Mouse (Mus musculus) CH12.LX (cell line): Measurements from ENCODE around the gene Fbxo47. TPM values are rescaled to one million over a fixed set of nuclear protein-coding genes. Genes with fewer than 3 reads are reported as not detected.

Experiments
- DNase-seq: peaks from one replicate; pipeline ENCODE4 v3.0.0-alpha.2; 2013; ENCODE audit errors: extremely low read depth
- H3K27ac ChIP-seq: 2 replicates; pipeline ENCODE4 v1.5.1; 2012; ENCODE audit warnings: low read depth, mild to moderate bottlenecking, control low read depth, moderate library complexity; ENCODE audit not compliant: insufficient read depth
- H3K27me3 ChIP-seq: replicated peaks from 2 replicates; pipeline ENCODE3; 2012; ENCODE audit warnings: inconsistent platforms
- H3K36me3 ChIP-seq, 2 experiments: replicated peaks in 1 of 2; 2 replicates each; pipeline versions ENCODE3 to v1.6.1; 2012; ENCODE audit warnings: inconsistent platforms in 1 of 2, low read length in 1 of 2, mild to moderate bottlenecking in 1 of 2, mixed read lengths in 1 of 2, moderate library complexity in 1 of 2; ENCODE audit not compliant: control insufficient read depth in 1 of 2, insufficient read depth in 1 of 2
- H3K4me1 ChIP-seq, 2 experiments: 2 replicates each; pipeline ENCODE4 v1.6.1; 2012; ENCODE audit warnings: inconsistent platforms in 1 of 2, moderate library complexity in 1 of 2; ENCODE audit not compliant: insufficient read depth in 2 of 2, control insufficient read depth in 1 of 2
- H3K4me2 ChIP-seq: 2 replicates; pipeline ENCODE4 v1.6.1; 2012; ENCODE audit warnings: low read depth, mild to moderate bottlenecking, control low read depth; ENCODE audit not compliant: poor library complexity, insufficient read depth, severe bottlenecking
- H3K4me3 ChIP-seq, 3 experiments: fragments of 150-350 bp in 1 of 3; sonication (generic) in 1 of 3; replicated peaks in 1 of 3; 2 replicates each; pipeline versions ENCODE3 to v1.5.1; 2011 to 2012; ENCODE audit warnings: low read depth in 2 of 3, low read length in 2 of 3, mild to moderate bottlenecking in 2 of 3, moderate library complexity in 2 of 3, control low read depth in 1 of 3, improper control_type of control experiment in 1 of 3, inconsistent platforms in 1 of 3, mixed read lengths in 1 of 3; ENCODE audit not compliant: poor library complexity in 1 of 3
- H3K79me2 ChIP-seq: replicated peaks from 2 replicates; pipeline ENCODE4 v1.6.1; 2012; ENCODE audit warnings: mild to moderate bottlenecking, moderate library complexity; ENCODE audit not compliant: control insufficient read depth, poor library complexity, insufficient read depth, severe bottlenecking; ENCODE audit errors: extremely low read depth
- H3K9ac ChIP-seq: 2 replicates; pipeline ENCODE4 v1.6.1; 2012; ENCODE audit warnings: low read depth, mild to moderate bottlenecking, control low read depth, moderate library complexity; ENCODE audit not compliant: insufficient read depth
- H3K9me3 ChIP-seq: replicated peaks from 2 replicates; pipeline ENCODE3; 2012; ENCODE audit warnings: low read length, inconsistent platforms, mixed read lengths
- BHLHE40 ChIP-seq: IDR thresholded peaks from 2 replicates; pipeline ENCODE4 v1.6.1; 2011; ENCODE audit warnings: mild to moderate bottlenecking, low read depth, low read length, improper control_type of control experiment
- CHD1 ChIP-seq: IDR thresholded peaks from 2 replicates; pipeline ENCODE4 v1.6.1; 2012; ENCODE audit warnings: low read depth, low read length, improper control_type of control experiment, inconsistent platforms
- CHD2 ChIP-seq: IDR thresholded peaks from 2 replicates; pipeline ENCODE4 v1.6.1; 2011; ENCODE audit warnings: low read length, improper control_type of control experiment
- CTCF ChIP-seq, 2 experiments: IDR thresholded peaks in 1 of 2; conservative IDR thresholded peaks in 1 of 2; 2 replicates each; pipeline ENCODE4 v1.5.1; 2011 to 2012; ENCODE audit warnings: low read depth in 2 of 2, low read length in 2 of 2, improper control_type of control experiment in 1 of 2, inconsistent platforms in 1 of 2, mild to moderate bottlenecking in 1 of 2, moderate library complexity in 1 of 2
- E2F4 ChIP-seq: IDR thresholded peaks from 2 replicates; pipeline ENCODE4 v1.6.1; 2011; ENCODE audit warnings: low read depth, low read length, improper control_type of control experiment; ENCODE audit not compliant: insufficient replicate concordance
- ELF1 ChIP-seq: IDR thresholded peaks from 2 replicates; pipeline ENCODE4 v1.6.1; 2014; ENCODE audit warnings: low read depth, mild to moderate bottlenecking, inconsistent platforms, low read length, improper control_type of control experiment
- ETS1 ChIP-seq: conservative IDR thresholded peaks from 2 replicates; pipeline ENCODE4 v1.6.1; 2012; ENCODE audit warnings: low read depth, mild to moderate bottlenecking, inconsistent platforms, low read length, improper control_type of control experiment, moderate library complexity
- HCFC1 ChIP-seq: IDR thresholded peaks from 2 replicates; pipeline ENCODE4 v1.6.1; 2012; ENCODE audit warnings: low read depth, mild to moderate bottlenecking, inconsistent platforms, low read length, improper control_type of control experiment
- IRF4 ChIP-seq: IDR thresholded peaks from 2 replicates; pipeline ENCODE4 v1.6.1; 2014; ENCODE audit warnings: low read depth, mild to moderate bottlenecking, inconsistent platforms, low read length, improper control_type of control experiment
- JUN ChIP-seq: IDR thresholded peaks from 2 replicates; pipeline ENCODE4 v1.6.1; 2011; ENCODE audit warnings: low read depth, mild to moderate bottlenecking, low read length, improper control_type of control experiment, moderate library complexity; ENCODE audit not compliant: insufficient read depth
- JUND ChIP-seq: conservative IDR thresholded peaks from 2 replicates; pipeline ENCODE4 v1.6.1; 2011; ENCODE audit warnings: low read depth, low read length, improper control_type of control experiment
- KAT2A ChIP-seq: IDR thresholded peaks from 2 replicates; pipeline ENCODE4 v1.6.1; 2012; ENCODE audit warnings: low read length, improper control_type of control experiment, inconsistent platforms; ENCODE audit not compliant: insufficient replicate concordance
- MAX ChIP-seq: IDR thresholded peaks from 2 replicates; pipeline ENCODE4 v1.6.1; 2011; ENCODE audit warnings: low read length, improper control_type of control experiment
- MAZ ChIP-seq: IDR thresholded peaks from 2 replicates; pipeline ENCODE4 v1.6.1; 2012; ENCODE audit warnings: low read depth, mild to moderate bottlenecking, inconsistent platforms, low read length, improper control_type of control experiment, moderate library complexity
- MEF2A ChIP-seq: IDR thresholded peaks from 2 replicates; pipeline ENCODE4 v1.6.1; 2014; ENCODE audit warnings: low read depth, mild to moderate bottlenecking, inconsistent platforms, low read length, improper control_type of control experiment, borderline replicate concordance
- MYC ChIP-seq: IDR thresholded peaks from 2 replicates; pipeline ENCODE4 v1.6.1; 2011; ENCODE audit warnings: low read depth, mild to moderate bottlenecking, improper control_type of control experiment, low read length
- NELFE ChIP-seq: IDR thresholded peaks from 2 replicates; pipeline ENCODE4 v1.6.1; 2011; ENCODE audit warnings: low read depth, low read length, improper control_type of control experiment
- NRF1 ChIP-seq: IDR thresholded peaks from 2 replicates; pipeline ENCODE4 v1.6.1; 2014; ENCODE audit warnings: low read depth, mild to moderate bottlenecking, inconsistent platforms, low read length, improper control_type of control experiment, moderate library complexity
- PAX5 ChIP-seq: IDR thresholded peaks from 2 replicates; pipeline ENCODE4 v1.6.1; 2012; ENCODE audit warnings: low read length, inconsistent platforms, mixed read lengths
- POLR2AphosphoS2 ChIP-seq: IDR thresholded peaks from 2 replicates; pipeline ENCODE4 v1.6.1; 2011; ENCODE audit warnings: low read depth, low read length, improper control_type of control experiment
- RAD21 ChIP-seq: IDR thresholded peaks from 2 replicates; pipeline ENCODE4 v1.6.1; 2011; ENCODE audit warnings: low read depth, mild to moderate bottlenecking, low read length, improper control_type of control experiment, moderate library complexity
- RCOR1 ChIP-seq: conservative IDR thresholded peaks from 2 replicates; pipeline ENCODE4 v1.6.1; 2012; ENCODE audit warnings: low read depth, mild to moderate bottlenecking, inconsistent platforms, low read length, improper control_type of control experiment
- SIN3A ChIP-seq: IDR thresholded peaks from 2 replicates; pipeline ENCODE4 v1.6.1; 2012; ENCODE audit warnings: low read length, improper control_type of control experiment, inconsistent platforms
- SMC3 ChIP-seq: IDR thresholded peaks from 2 replicates; pipeline ENCODE4 v1.6.1; 2011; ENCODE audit warnings: low read depth, low read length, improper control_type of control experiment
- TCF12 ChIP-seq: IDR thresholded peaks from 2 replicates; pipeline ENCODE4 v1.6.1; 2014; ENCODE audit warnings: low read depth, mild to moderate bottlenecking, inconsistent platforms, low read length, improper control_type of control experiment
- USF1 ChIP-seq: IDR thresholded peaks from 2 replicates; pipeline ENCODE4 v1.6.1; 2014; ENCODE audit warnings: low read depth, mild to moderate bottlenecking, inconsistent platforms, low read length, improper control_type of control experiment
- USF2 ChIP-seq: conservative IDR thresholded peaks from 2 replicates; pipeline ENCODE4 v1.6.1; 2011; ENCODE audit warnings: low read depth, low read length, improper control_type of control experiment
- ZC3H11A ChIP-seq: IDR thresholded peaks from 2 replicates; pipeline ENCODE4 v1.6.1; 2012; ENCODE audit warnings: low read depth, mild to moderate bottlenecking, inconsistent platforms, low read length, improper control_type of control experiment
- ZKSCAN1 ChIP-seq: IDR thresholded peaks from 2 replicates; pipeline ENCODE4 v1.6.1; 2012; ENCODE audit warnings: low read depth, inconsistent platforms, low read length, improper control_type of control experiment, borderline replicate concordance
- ZMIZ1 ChIP-seq: IDR thresholded peaks from 2 replicates; pipeline ENCODE4 v1.6.1; 2012; ENCODE audit warnings: low read depth, mild to moderate bottlenecking, inconsistent platforms, low read length, improper control_type of control experiment
- ZNF384 ChIP-seq: IDR thresholded peaks from 2 replicates; pipeline ENCODE4 v1.6.1; 2012; ENCODE audit warnings: low read depth, low read length, improper control_type of control experiment, inconsistent platforms
- dilution Hi-C: fragments of 300-500 bp; cut with MboI; formaldehyde crosslinking; loops from 2 replicates; pipeline ENCODE4 v1.14.3; 2020; ENCODE audit warnings: low sequenced_read_pairs; ENCODE audit not compliant: extremely low pct_unique_long_range_greater_than_20kb, extremely low pct_ligation_motif_present
- in situ Hi-C: fragments of 300-500 bp; cut with MboI; formaldehyde crosslinking; loops from 3 replicates; pipeline ENCODE4 v1.14.3; 2019; ENCODE audit warnings: low sequenced_read_pairs, low pct_ligation_motif_present, low pct_unique_long_range_greater_than_20kb, mixed read lengths
- polyA plus RNA-seq: library from polyadenylated mRNA; unstranded; fragments of >175 nt; gene quantifications from 2 replicates; pipeline ENCODE4 v1.2.1, GENCODE M21; 2012; ENCODE audit warnings: low read depth; ENCODE audit not compliant: insufficient read length
- total RNA-seq, 2 experiments: library from RNA; depleted of rRNA; stranded (reverse); fragments of 300-350 nt in 1 of 2; fragments of >200 nt in 1 of 2; gene quantifications; 2 replicates each; pipeline ENCODE4 v1.2.3; 2012 to 2014

Gene Fbxo47
- total and polyA plus RNA-seq, 3 experiments: 1.1 to 3.0 (median 2.0) TPM

DNA sequence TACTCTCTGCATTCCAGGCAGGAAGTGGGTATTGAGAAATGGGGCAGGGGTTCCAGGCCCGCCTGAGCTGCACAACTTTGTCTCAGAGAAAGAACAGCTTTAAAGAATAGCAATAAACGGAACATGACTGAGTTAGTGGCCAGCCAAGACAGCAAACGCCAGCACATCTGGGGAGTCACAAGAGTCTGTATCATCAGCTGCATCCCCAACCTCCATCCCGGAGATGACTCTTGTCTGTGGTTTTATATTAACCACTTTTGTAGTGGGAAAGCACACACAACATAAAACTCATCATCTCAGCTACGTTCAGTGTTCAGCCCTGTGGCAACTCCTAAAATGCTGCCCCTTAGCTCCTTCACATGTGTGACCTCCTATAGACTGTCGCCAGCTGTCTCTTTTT lies 17.9 kb upstream of the Fbxo47 start:
- in situ Hi-C loops: loop anchor here (5.0 kb wide), 1 partner anchor 35 kb away; no protein-coding TSS in a partner anchor

DNA sequence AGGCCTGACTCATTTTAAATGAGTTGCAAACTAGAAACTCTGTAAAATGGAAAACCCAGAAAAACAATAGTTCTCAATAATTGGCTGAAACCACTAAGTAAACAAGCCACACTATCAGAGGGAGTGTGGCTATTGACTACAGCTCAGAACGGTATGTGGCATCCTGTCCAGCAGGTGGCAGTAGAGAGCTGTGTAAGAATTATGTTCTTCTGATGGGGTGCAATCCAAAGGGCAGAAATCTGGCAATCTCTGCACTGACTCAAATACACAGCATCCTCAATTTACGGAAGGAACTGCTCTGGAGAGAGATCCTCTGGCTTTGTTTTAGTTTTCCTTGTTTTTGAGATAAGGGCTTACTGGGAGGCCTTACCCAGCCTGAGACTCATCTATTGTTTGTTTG lies 15.9 kb upstream of the Fbxo47 start:
- DNase-seq: peak; percentile 91
- no peaks in the 10 kb centered on the region for H3K79me2 ChIP-seq
- H3K4me1 ChIP-seq: no peaks in the 10 kb centered on the region; a peak in 1 of 4 replicates
- H3K4me2 ChIP-seq: no peak overlapping the region
- dilution Hi-C loops (no loop called here), in situ Hi-C loops (loop anchor here (5.0 kb wide), 2 partner anchors 37 to 87 kb away; partner anchors contain the start of gene Plxdc1)
- H3K4me3 ChIP-seq: no peak overlapping the region
- H3K36me3 ChIP-seq: no peaks in the 10 kb centered on the region
- no peak overlapping the region for H3K27ac ChIP-seq
- TF ChIP-seq ELF1: peak; percentile 34; the same call in 1 of the 2 replicates
- peak; percentile 20; the same call in 1 of the 2 replicates for TF ChIP-seq NELFE
- TF ChIP-seq MAZ: peak; percentile 79
- TF ChIP-seq MEF2A: peak; percentile 28; the same call in 1 of the 2 replicates
- TF ChIP-seq JUND: 0 out of 2 replicates have a peak, but pooled peaks have one; percentile 52
- TF ChIP-seq ZNF384: 0 out of 2 replicates have a peak, but pooled peaks have one; percentile 7
- no peak for TF ChIP-seq KAT2A
- TF ChIP-seq BHLHE40: 0 out of 2 replicates have a peak, but pooled peaks have one; percentile 27
- TF ChIP-seq CHD1: no peak
- TF ChIP-seq SMC3: peak; percentile 99
- TF ChIP-seq SIN3A: peak; percentile 62; the same call in 1 of the 2 replicates
- peak; percentile 62 for TF ChIP-seq NRF1
- TF ChIP-seq ZC3H11A: peak; percentile 97
- no peak for TF ChIP-seq ETS1
- no peak for TF ChIP-seq RCOR1
- TF ChIP-seq ZKSCAN1: no peak
- TF ChIP-seq IRF4: peak; percentile 57; the same call in 1 of the 2 replicates
- TF ChIP-seq CTCF (conservative IDR thresholded peaks at IDR 0.05 in 1 of 2, IDR thresholded peaks at IDR 0.05 in 1 of 2; ENCODE audit: low read depth in 2 of 2, low read length in 2 of 2): peak; percentile 97 to 98
- peak; percentile 25; the same call in 1 of the 2 replicates for TF ChIP-seq TCF12
- peak; percentile 66; the same call in 1 of the 2 replicates for TF ChIP-seq E2F4
- TF ChIP-seq MYC: peak; percentile 79; the same call in 1 of the 2 replicates
- TF ChIP-seq MAX: peak; percentile 50
- peaks cover 14% of the 10 kb centered on the region for H3K27me3 ChIP-seq
- H3K9me3 ChIP-seq: peaks cover 2% of the 10 kb centered on the region
- H3K9ac ChIP-seq: no peak overlapping the region

More for the DNA sequence above, 17.9 kb upstream of the Fbxo47 start:
- no peak overlapping the region for H3K4me3 ChIP-seq
- H3K4me2 ChIP-seq: no peak overlapping the region
- no peaks in the 10 kb centered on the region for H3K9me3 ChIP-seq
- DNase-seq: no peak
- H3K79me2 ChIP-seq: no peaks in the 10 kb centered on the region
- H3K36me3 ChIP-seq: no peaks in the 10 kb centered on the region
- dilution Hi-C loops: no loop called here
- no peak overlapping the region for H3K9ac ChIP-seq
- no peaks in the 10 kb centered on the region; a peak in 1 of 4 replicates for H3K4me1 ChIP-seq
- H3K27me3 ChIP-seq: peaks cover 20% of the 10 kb centered on the region
- no peak for TF ChIP-seq JUN
- no peak for TF ChIP-seq MYC
- no peak for TF ChIP-seq MAX
- no peak for TF ChIP-seq CHD1
- TF ChIP-seq TCF12: no peak
- TF ChIP-seq RAD21: no peak
- no peak for TF ChIP-seq ZC3H11A
- no peak for TF ChIP-seq ELF1
- TF ChIP-seq POLR2AphosphoS2: no peak
- TF ChIP-seq ZKSCAN1: no peak
- TF ChIP-seq ZMIZ1: no peak
- TF ChIP-seq USF2: no peak
- TF ChIP-seq NRF1: no peak
- TF ChIP-seq USF1: no peak
- TF ChIP-seq HCFC1: no peak
- no peak for TF ChIP-seq MAZ
- no peak for TF ChIP-seq PAX5
- no peak for TF ChIP-seq CHD2
- TF ChIP-seq CTCF (conservative IDR thresholded peaks at IDR 0.05 in 1 of 2, IDR thresholded peaks at IDR 0.05 in 1 of 2; ENCODE audit: low read depth in 2 of 2, low read length in 2 of 2): no peak
- no peak for TF ChIP-seq SIN3A
- H3K27ac ChIP-seq: no peak overlapping the region
